Mouse (Mus musculus) gastrocnemius, postnatal 36 days (tissue): Measurements from ENCODE around the gene Olfr92. TPM values are rescaled to one million over a fixed set of nuclear protein-coding genes. Genes with fewer than 3 reads are reported as not detected.

Experiments used
- DNase-seq, 2 experiments: peaks; one replicate each; pipeline ENCODE4 v3.0.0; 2022
- intact Hi-C: fragments of 180-260 bp; cut with DNase I; formaldehyde crosslinking; loops from one replicate; pipeline ENCODE4 v1.15.1; 2025
- total RNA-seq, 2 experiments: library from RNA; stranded (reverse); gene quantifications; 2 replicates each; pipeline ENCODE4 v1.2.3; 2021

Olfr92 gene
- total RNA-seq, 2 experiments from 2014 or later: not detected

DNA sequence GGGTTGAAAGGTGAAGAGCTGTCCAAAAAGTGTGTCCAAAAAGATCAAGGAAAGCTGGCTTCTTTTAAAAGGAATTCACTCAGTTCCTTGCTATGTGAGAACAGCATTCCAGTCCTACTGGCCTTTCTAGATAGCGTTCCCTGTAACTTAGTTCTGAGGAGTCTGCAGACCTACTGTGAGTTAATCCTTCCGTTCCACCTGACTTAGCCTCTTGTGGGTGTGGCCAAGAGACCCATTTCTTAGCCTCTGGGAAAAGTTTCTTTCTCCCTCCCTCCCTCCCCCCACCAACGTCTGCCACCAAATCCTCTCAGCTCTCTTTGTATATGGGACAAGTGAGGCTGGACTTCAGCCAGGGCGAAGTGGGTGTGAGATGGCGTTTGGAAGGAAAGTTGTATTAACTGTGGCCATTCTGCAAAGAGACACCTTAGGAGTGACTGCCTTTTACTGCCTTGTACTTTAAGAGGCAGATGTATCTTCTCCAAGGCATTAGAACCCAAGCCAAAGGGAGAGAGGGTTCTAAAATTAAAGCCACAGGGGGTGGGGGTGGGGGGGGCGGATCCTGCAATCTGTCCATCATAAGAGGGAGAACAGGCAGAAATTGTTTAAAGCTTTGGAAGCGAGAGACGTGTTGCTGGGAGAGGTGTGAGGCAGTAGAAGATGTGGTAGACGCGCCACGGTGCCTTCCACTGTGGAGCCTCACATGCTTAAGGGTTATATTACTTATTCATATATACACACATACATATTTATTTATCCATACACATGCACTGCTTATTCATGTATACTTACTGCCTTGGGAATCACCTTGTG, 56.0 kb downstream of the Olfr92 start:
- intact Hi-C loops: no loop called here

GRCm38 (mm10) chr17:37063063-37063462, 56.8 kb downstream of the Olfr92 start:
- DNase-seq: no peak
- intact Hi-C loops: no loop called here

More for the DNA sequence above, 56.0 kb downstream of the Olfr92 start:
- no peak for DNase-seq

GRCm38 (mm10) chr17:37062101-37062641, 57.7 kb downstream of the Olfr92 start:
- intact Hi-C loops: no loop called here
- no peak for DNase-seq

GRCm38 (mm10) chr17:37061435-37061834, 58.5 kb downstream of the Olfr92 start:
- no peak for DNase-seq
- intact Hi-C loops: no loop called here

Other genes starting within 250 kb of the Olfr92 start
- gene Trim40, start 230.0 kb downstream of the Olfr92 start, total RNA-seq: not detected
- gene Trim31, start 222.0 kb downstream of the Olfr92 start, total RNA-seq: not detected
- gene Rnf39, start 177.2 kb downstream of the Olfr92 start, total RNA-seq: not detected
- 10 to 100 TPM; 48.0 to 56.2 TPM for gene Ppp1r11, start 168.3 kb downstream of the Olfr92 start, total RNA-seq
- 10 to 100 TPM; 16.1 to 17.7 TPM for gene Znrd1, start 161.5 kb downstream of the Olfr92 start, total RNA-seq
- 10 to 100 TPM; 16.1 to 17.2 TPM for gene Znrd1as, start 161.5 kb downstream of the Olfr92 start, total RNA-seq
- gene 2410137M14Rik, start 138.9 kb downstream of the Olfr92 start, total RNA-seq: not detected
- gene H2-M5, start 130.6 kb downstream of the Olfr92 start, total RNA-seq: under 1 TPM in 1 of 2 experiments, not detected in 1; 0.10 TPM
- gene Zfp57, start 118.9 kb downstream of the Olfr92 start, total RNA-seq: under 1 TPM; 0.23 to 0.59 TPM
- not detected for gene Mog, start 96.7 kb downstream of the Olfr92 start, total RNA-seq
- gene Gabbr1, start 74.1 kb downstream of the Olfr92 start, total RNA-seq: 1 to 10 TPM; 8.0 to 8.1 TPM
- gene Olfr90, start 31.6 kb downstream of the Olfr92 start, total RNA-seq: not detected
- gene Olfr91, start 21.8 kb downstream of the Olfr92 start, total RNA-seq: not detected
- gene Olfr93, start 41.4 kb upstream of the Olfr92 start, total RNA-seq: not detected
- gene Ubd, start 73.8 kb upstream of the Olfr92 start, total RNA-seq: under 1 TPM in 1 of 2 experiments, not detected in 1; 0.28 TPM
- not detected for gene Olfr94, start 80.9 kb upstream of the Olfr92 start, total RNA-seq
- gene Olfr95, start 93.0 kb upstream of the Olfr92 start, total RNA-seq: not detected
- gene Olfr96, start 100.1 kb upstream of the Olfr92 start, total RNA-seq: not detected
- gene Olfr97, start 117.2 kb upstream of the Olfr92 start, total RNA-seq: not detected
- gene Olfr98, start 143.7 kb upstream of the Olfr92 start, total RNA-seq: not detected
- gene H2-M3, start 150.1 kb upstream of the Olfr92 start, total RNA-seq: under 1 TPM; 0.81 to 0.94 TPM
- not detected for gene Olfr99, start 163.4 kb upstream of the Olfr92 start, total RNA-seq
- not detected for gene Olfr101, start 184.2 kb upstream of the Olfr92 start, total RNA-seq
- not detected for gene Olfr102, start 197.0 kb upstream of the Olfr92 start, total RNA-seq
- gene Olfr103, start 219.6 kb upstream of the Olfr92 start, total RNA-seq: not detected
- not detected for gene Olfr104-ps, start 239.5 kb upstream of the Olfr92 start, total RNA-seq